Comparison of ENCODE assay signal across 12 mouse cellular contexts in the genomic region with DNA sequence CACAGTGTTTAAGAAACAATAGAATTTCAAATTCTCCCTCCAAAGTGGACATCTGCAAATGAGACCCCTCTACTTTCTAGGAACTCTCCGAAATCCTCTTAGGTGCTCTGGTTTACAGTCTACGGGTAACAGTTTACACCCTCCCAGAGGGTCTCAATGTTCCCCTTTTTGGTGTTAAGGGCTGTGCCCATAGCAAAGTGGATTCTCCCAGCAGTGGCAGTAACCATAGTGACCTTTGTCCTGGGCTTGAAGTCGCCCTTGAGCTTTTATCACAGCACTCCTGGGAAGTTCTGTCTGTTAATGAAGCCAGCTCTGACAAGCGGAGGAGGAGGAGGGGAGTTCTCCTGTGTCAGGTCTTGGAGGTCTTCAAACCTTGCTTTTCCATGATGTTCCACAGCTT.
"Had no signal": no experiment of that assay in that cellular context is flagged by ENCODE, and none has a peak within 500 bp of the region (broad histone marks: within the 10 kb centered on the region; RNA-seq: fewer than 3 reads in every experiment).

No protein-coding gene starts in this region.

- H3K9ac ChIP-seq: limb, embryonic 13.5 days; liver, embryonic 14.5 days; neural tube, embryonic 13.5 days had no signal

- H3K9me3 ChIP-seq: limb, embryonic 13.5 days; neural tube, embryonic 13.5 days had no signal

- H3K4me3 ChIP-seq: layer of hippocampus, adult 2 months; limb, embryonic 13.5 days; neural tube, embryonic 13.5 days had no signal

- H3K4me1 ChIP-seq: neural tube, embryonic 13.5 days had no signal

- DNase-seq: kidney, adult 18-20 months; kidney, postnatal 10 days; kidney, postnatal 4 days; left cerebral cortex, postnatal 4 days; lung, adult 18-20 months; retina, postnatal 1 day; right cerebral cortex, postnatal 4 days; thymus, postnatal 36 days had no signal

- H3K27me3 ChIP-seq: limb, embryonic 13.5 days; neural tube, embryonic 13.5 days had no signal

- H3K4me2 ChIP-seq: limb, embryonic 13.5 days; neural tube, embryonic 13.5 days had no signal

- H3K27ac ChIP-seq: layer of hippocampus, adult 2 months; limb, embryonic 13.5 days; liver, embryonic 14.5 days; neural tube, embryonic 13.5 days had no signal
